Mouse (Mus musculus): Measurements from ENCODE around the gene Hist1h2ap. TPM values are rescaled to one million over a fixed set of nuclear protein-coding genes. Genes with fewer than 3 reads are reported as not detected.

Gene Hist1h2ap
- polyA plus RNA-seq, 1 experiment from 2014 or later: 2,496 TPM

- Histone ChIP-seq H3K4me1 (replicated peaks; ENCODE audit: insufficient read depth, low read length) (no peaks in the 10 kb centered on the region), H3K4me3 (replicated peaks; ENCODE audit: low read depth, low read length) (peak overlapping the region; percentile 25; the same call in 1 of the 2 replicates), H3K27ac (peak overlapping the region; percentile 80), H3K36me3 (ENCODE audit: insufficient read depth, low read length) (no peaks in the 10 kb centered on the region), H3K9me3 (replicated peaks; ENCODE audit: low read length) (no peaks in the 10 kb centered on the region), H3K27me3 (ENCODE audit: insufficient read depth, low read length) (no peaks in the 10 kb centered on the region), H3K4me2 (ENCODE audit: low read length) (peak overlapping the region; percentile 49), H3K9ac (ENCODE audit: low read depth, low read length) (peak overlapping the region; percentile 44; the same call in 1 of the 2 replicates)
- WGBS: 7% methylated on average over 8 of the region's 8 CpGs
- DNase-seq (ENCODE audit: low spot score): peak; percentile 38
- ATAC-seq (replicated peaks; ENCODE audit: low FRiP score, low read depth): no peak
- no peak for TF ChIP-seq CTCF (IDR thresholded peaks at IDR 0.05; ENCODE audit: low read depth)
These were observed 47.0 kb downstream of the Hist1h2ap start for GRCm38 (mm10) chr13:21786189-21786898.

DNA sequence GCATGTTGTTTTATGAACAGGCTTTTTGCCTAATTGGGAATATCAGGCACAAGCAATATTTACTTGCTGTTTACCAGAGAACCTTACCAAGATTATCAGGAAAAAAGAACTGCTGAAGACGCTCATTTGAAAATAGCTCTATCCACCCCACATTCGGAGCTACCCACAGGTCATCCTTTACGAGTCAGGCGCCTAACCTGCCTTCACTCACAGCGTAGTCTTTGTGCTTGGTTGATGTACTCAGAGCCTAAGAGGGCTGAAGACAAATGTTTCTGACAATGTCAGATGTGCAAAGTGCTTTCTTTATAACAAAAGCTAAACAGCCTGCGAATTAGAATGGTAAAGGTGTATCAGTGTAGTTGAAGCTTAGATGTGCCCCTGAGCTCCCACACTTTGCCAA lies 49.0 kb downstream of the Hist1h2ap start:
- ATAC-seq (replicated peaks; ENCODE audit: low FRiP score, low read depth): no peak
- Histone ChIP-seq H3K9me3 (replicated peaks; ENCODE audit: low read length) (no peaks in the 10 kb centered on the region), H3K4me1 (replicated peaks; ENCODE audit: insufficient read depth, low read length) (no peaks in the 10 kb centered on the region), H3K36me3 (ENCODE audit: insufficient read depth, low read length) (no peaks in the 10 kb centered on the region), H3K4me3 (replicated peaks; ENCODE audit: low read depth, low read length) (0 out of 2 replicates have a peak overlapping the region, but pooled peaks have one; percentile 35), H3K9ac (ENCODE audit: low read depth, low read length) (0 out of 2 replicates have a peak overlapping the region, but pooled peaks have one; percentile 10), H3K4me2 (ENCODE audit: low read length) (0 out of 2 replicates have a peak overlapping the region, but pooled peaks have one; percentile 62), H3K27ac (peak overlapping the region; percentile 33), H3K27me3 (ENCODE audit: insufficient read depth, low read length) (no peaks in the 10 kb centered on the region)
- TF ChIP-seq CTCF (IDR thresholded peaks at IDR 0.05; ENCODE audit: low read depth): no peak
- 33% methylated on average over 6 of the region's 6 CpGs for WGBS
- DNase-seq (ENCODE audit: low spot score): no peak

DNA sequence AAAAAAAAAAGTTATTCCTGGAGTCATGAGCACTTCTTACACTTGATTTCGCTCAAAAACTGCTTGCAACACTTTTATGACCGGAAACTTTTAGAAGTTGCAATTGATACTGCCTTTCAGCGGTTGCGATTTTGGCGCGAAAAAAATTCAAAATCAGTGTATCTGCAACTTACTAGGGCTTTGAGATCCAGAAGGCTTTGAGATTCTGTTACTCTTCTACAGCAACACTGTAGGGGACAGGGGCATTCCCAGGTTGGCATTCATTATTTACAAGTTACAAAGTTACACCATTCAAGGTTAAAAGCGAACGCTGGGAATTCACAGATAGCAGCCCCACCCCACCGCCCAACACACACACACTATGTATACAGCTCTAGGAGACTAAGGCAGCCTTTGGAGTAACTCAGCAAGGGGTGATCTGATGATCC lies 49.6 kb downstream of the Hist1h2ap start:
- H3K36me3 ChIP-seq (ENCODE audit: insufficient read depth, low read length): no peaks in the 10 kb centered on the region
- no peaks in the 10 kb centered on the region for H3K4me1 ChIP-seq (replicated peaks; ENCODE audit: insufficient read depth, low read length)
- H3K27ac ChIP-seq: peak overlapping the region; percentile 33
- TF ChIP-seq CTCF (IDR thresholded peaks at IDR 0.05; ENCODE audit: low read depth): no peak
- 1% methylated on average over 9 of the region's 9 CpGs for WGBS
- peak overlapping the region; percentile 35 for H3K4me3 ChIP-seq (replicated peaks; ENCODE audit: low read depth, low read length)
- ATAC-seq (replicated peaks; ENCODE audit: low FRiP score, low read depth) (no peak), DNase-seq (ENCODE audit: low spot score) (peak; percentile 75)
- H3K9ac ChIP-seq (ENCODE audit: low read depth, low read length): 0 out of 2 replicates have a peak overlapping the region, but pooled peaks have one; percentile 10
- no peaks in the 10 kb centered on the region for H3K27me3 ChIP-seq (ENCODE audit: insufficient read depth, low read length)
- peak overlapping the region; percentile 62 for H3K4me2 ChIP-seq (ENCODE audit: low read length)
- no peaks in the 10 kb centered on the region for H3K9me3 ChIP-seq (replicated peaks; ENCODE audit: low read length)

DNA sequence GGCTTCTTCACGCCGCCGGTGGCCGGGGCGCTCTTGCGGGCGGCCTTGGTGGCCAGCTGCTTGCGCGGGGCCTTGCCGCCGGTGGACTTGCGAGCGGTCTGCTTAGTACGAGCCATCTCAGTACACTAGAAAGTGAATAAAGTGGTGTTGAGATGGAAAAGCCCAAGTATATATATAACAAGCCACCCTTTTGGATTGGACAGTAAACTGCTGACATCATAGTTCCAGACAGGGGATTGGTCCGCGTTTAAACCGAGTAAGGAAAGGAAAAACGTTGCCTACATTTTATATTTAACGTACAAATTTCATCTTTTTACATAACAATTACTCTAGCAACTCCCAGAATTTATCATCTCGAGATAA lies 50.1 kb downstream of the Hist1h2ap start, which contains the start of gene Hist1h3i:
TSS of gene Hist1h3i (minus strand) at position 116 of the 363 bp plus-strand sequence.
- ATAC-seq (replicated peaks; ENCODE audit: low FRiP score, low read depth) (peak; percentile 62), DNase-seq (ENCODE audit: low spot score) (peak; percentile 97)
- Histone ChIP-seq H3K4me1 (replicated peaks; ENCODE audit: insufficient read depth, low read length) (no peaks in the 10 kb centered on the region), H3K27ac (peak within 1 kb of the TSS; percentile 78), H3K9me3 (replicated peaks; ENCODE audit: low read length) (no peaks in the 10 kb centered on the region), H3K27me3 (ENCODE audit: insufficient read depth, low read length) (no peaks in the 10 kb centered on the region), H3K36me3 (ENCODE audit: insufficient read depth, low read length) (no peaks in the 10 kb centered on the region), H3K4me3 (replicated peaks; ENCODE audit: low read depth, low read length) (peak within 1 kb of the TSS; percentile 35), H3K4me2 (ENCODE audit: low read length) (peak within 1 kb of the TSS; percentile 62), H3K9ac (ENCODE audit: low read depth, low read length) (peak within 1 kb of the TSS; percentile 61)
- no peak for TF ChIP-seq CTCF (IDR thresholded peaks at IDR 0.05; ENCODE audit: low read depth)
- under 1% methylated on average over 13 of the region's 20 CpGs for WGBS

Small RNA genes within 50 kb of the gene (microRNA-seq; reads per million reads assigned to microRNA genes)
- gene Gm19658 (not detected), gene Gm44346 (not detected), gene Gm44466 (not detected)

Other genes starting within 250 kb of the Hist1h2ap start
- gene Olfr1362, start 219.5 kb downstream of the Hist1h2ap start, polyA plus RNA-seq (2015; fragmentation: Nextera tagmentation; extraction: Ambion mirVana): not detected in 2 replicates
- not detected in 2 replicates for gene Olfr11, start 191.0 kb downstream of the Hist1h2ap start, polyA plus RNA-seq (2015; fragmentation: Nextera tagmentation; extraction: Ambion mirVana)
- not detected in 2 replicates for gene Olfr1361, start 170.1 kb downstream of the Hist1h2ap start, polyA plus RNA-seq (2015; fragmentation: Nextera tagmentation; extraction: Ambion mirVana)
- not detected in 2 replicates for gene Olfr1360, start 156.1 kb downstream of the Hist1h2ap start, polyA plus RNA-seq (2015; fragmentation: Nextera tagmentation; extraction: Ambion mirVana)
- gene Olfr1359, start 135.4 kb downstream of the Hist1h2ap start, polyA plus RNA-seq (2015; fragmentation: Nextera tagmentation; extraction: Ambion mirVana): not detected in 2 replicates
- 2.1 and 3.7 TPM in 2 replicates for gene Hist1h2bl, start 117.4 kb downstream of the Hist1h2ap start, polyA plus RNA-seq (2015; fragmentation: Nextera tagmentation; extraction: Ambion mirVana)
- 21.2 and 27.1 TPM in 2 replicates for gene Hist1h2ai, start 117.1 kb downstream of the Hist1h2ap start, polyA plus RNA-seq (2015; fragmentation: Nextera tagmentation; extraction: Ambion mirVana)
- 5.6 and 7.2 TPM in 2 replicates for gene Hist1h3h, start 115.8 kb downstream of the Hist1h2ap start, polyA plus RNA-seq (2015; fragmentation: Nextera tagmentation; extraction: Ambion mirVana)
- gene Hist1h2bm, start 111.5 kb downstream of the Hist1h2ap start, polyA plus RNA-seq (2015; fragmentation: Nextera tagmentation; extraction: Ambion mirVana): 2.1 and 2.4 TPM in 2 replicates
- gene Hist1h4j, start 98.4 kb downstream of the Hist1h2ap start, polyA plus RNA-seq (2015; fragmentation: Nextera tagmentation; extraction: Ambion mirVana): 0.34 and 0.65 TPM in 2 replicates
- gene Hist1h4k, start 83.0 kb downstream of the Hist1h2ap start, polyA plus RNA-seq (2015; fragmentation: Nextera tagmentation; extraction: Ambion mirVana): 2.0 and 3.0 TPM in 2 replicates
- 18.1 and 21.5 TPM in 2 replicates for gene Hist1h2ak, start 79.7 kb downstream of the Hist1h2ap start, polyA plus RNA-seq (2015; fragmentation: Nextera tagmentation; extraction: Ambion mirVana)
- 1.8 and 4.6 TPM in 2 replicates for gene Hist1h2bn, start 79.4 kb downstream of the Hist1h2ap start, polyA plus RNA-seq (2015; fragmentation: Nextera tagmentation; extraction: Ambion mirVana)
- gene Hist1h1b, start 52.9 kb downstream of the Hist1h2ap start, polyA plus RNA-seq (2015; fragmentation: Nextera tagmentation; extraction: Ambion mirVana): 13.2 and 13.8 TPM in 2 replicates
- 66.0 and 72.0 TPM in 2 replicates for gene Hist1h3i, start 50.1 kb downstream of the Hist1h2ap start, polyA plus RNA-seq (2015; fragmentation: Nextera tagmentation; extraction: Ambion mirVana)
- 4.6 TPM in 1 of 2 replicates, not detected in the other for gene Hist1h2an, start 46.3 kb downstream of the Hist1h2ap start, polyA plus RNA-seq (2015; fragmentation: Nextera tagmentation; extraction: Ambion mirVana)
- gene Hist1h2bp, start 46.0 kb downstream of the Hist1h2ap start, polyA plus RNA-seq (2015; fragmentation: Nextera tagmentation; extraction: Ambion mirVana): 0.71 and 1.5 TPM in 2 replicates
- gene Hist1h2bq, start 23.3 kb downstream of the Hist1h2ap start, polyA plus RNA-seq (2015; fragmentation: Nextera tagmentation; extraction: Ambion mirVana): 12.2 and 13.7 TPM in 2 replicates
- not detected in 2 replicates for gene Hist1h2ao, start 23.0 kb downstream of the Hist1h2ap start, polyA plus RNA-seq (2015; fragmentation: Nextera tagmentation; extraction: Ambion mirVana)
- not detected in 2 replicates for gene Hist1h4m, start 21.8 kb downstream of the Hist1h2ap start, polyA plus RNA-seq (2015; fragmentation: Nextera tagmentation; extraction: Ambion mirVana)
- 6.0 and 6.3 TPM in 2 replicates for gene Hist1h4n, start 1.3 kb downstream of the Hist1h2ap start, polyA plus RNA-seq (2015; fragmentation: Nextera tagmentation; extraction: Ambion mirVana)
- 13.2 TPM in 2 replicates for gene Hist1h2br, start 236 bp upstream of the Hist1h2ap start, polyA plus RNA-seq (2015; fragmentation: Nextera tagmentation; extraction: Ambion mirVana)
- 8.5 and 9.6 TPM in 2 replicates for gene Zfp184, start 111.6 kb upstream of the Hist1h2ap start, polyA plus RNA-seq (2015; fragmentation: Nextera tagmentation; extraction: Ambion mirVana)
- gene Pom121l2, start 147.7 kb upstream of the Hist1h2ap start, polyA plus RNA-seq (2015; fragmentation: Nextera tagmentation; extraction: Ambion mirVana): not detected in 2 replicates
- gene Prss16, start 176.2 kb upstream of the Hist1h2ap start, polyA plus RNA-seq (2015; fragmentation: Nextera tagmentation; extraction: Ambion mirVana): 0.21 and 0.60 TPM in 2 replicates
- gene Hist1h2ah, start 202.1 kb upstream of the Hist1h2ap start, polyA plus RNA-seq (2015; fragmentation: Nextera tagmentation; extraction: Ambion mirVana): 4.0 and 4.5 TPM in 2 replicates
- 4.0 and 4.8 TPM in 2 replicates for gene Hist1h2bk, start 202.4 kb upstream of the Hist1h2ap start, polyA plus RNA-seq (2015; fragmentation: Nextera tagmentation; extraction: Ambion mirVana)
- gene Hist1h4i, start 207.9 kb upstream of the Hist1h2ap start, polyA plus RNA-seq (2015; fragmentation: Nextera tagmentation; extraction: Ambion mirVana): 15.3 and 17.2 TPM in 2 replicates
- gene Hist1h2ag, start 209.4 kb upstream of the Hist1h2ap start, polyA plus RNA-seq (2015; fragmentation: Nextera tagmentation; extraction: Ambion mirVana): 33.8 and 48.4 TPM in 2 replicates
- gene Hist1h2bj, start 209.7 kb upstream of the Hist1h2ap start, polyA plus RNA-seq (2015; fragmentation: Nextera tagmentation; extraction: Ambion mirVana): 8.5 and 10.2 TPM in 2 replicates